Mouse (Mus musculus): ENCODE results near the gene Parp14. TPM values are rescaled to one million over a fixed set of nuclear protein-coding genes. Genes with fewer than 3 reads are reported as not detected.
A peak's percentile ranks its signal among the peaks of the same experiment; 100 is the strongest.

Parp14 gene
- polyA plus RNA-seq, 1 experiment from 2014 or later: 0.34 TPM

- H3K27ac ChIP-seq (replicated peaks): no peak overlapping the region
- peaks cover 29% of the 10 kb centered on the region for H3K27me3 ChIP-seq
- no peak overlapping the region for H3K4me3 ChIP-seq
- H3K4me1 ChIP-seq (replicated peaks): peaks cover 12% of the 10 kb centered on the region
- no peaks in the 10 kb centered on the region for H3K36me3 ChIP-seq
- H3K9me3 ChIP-seq: no peaks in the 10 kb centered on the region
- no peak for ATAC-seq (ENCODE audit: low FRiP score, low read depth)
- no peak overlapping the region for H3K4me2 ChIP-seq
- 84% methylated on average over 11 of the region's 11 CpGs for WGBS
- no peak overlapping the region for H3K9ac ChIP-seq
Measured at GRCm38 (mm10) chr16:35867726-35868125, 3.6 kb downstream of the Parp14 start.

- no peaks in the 10 kb centered on the region for H3K27me3 ChIP-seq
- no peak overlapping the region for H3K4me3 ChIP-seq
- no peak overlapping the region for H3K27ac ChIP-seq (replicated peaks)
- no peak for ATAC-seq (ENCODE audit: low FRiP score, low read depth)
- no peak overlapping the region for H3K4me2 ChIP-seq
- no peaks in the 10 kb centered on the region for H3K9me3 ChIP-seq
- 98% methylated on average over 1 of the region's 1 CpGs for WGBS
- H3K9ac ChIP-seq: no peak overlapping the region
- no peaks in the 10 kb centered on the region for H3K36me3 ChIP-seq
- no peaks in the 10 kb centered on the region for H3K4me1 ChIP-seq (replicated peaks)
Measured at GRCm38 (mm10) chr16:35862057-35862456, 9.3 kb downstream of the Parp14 start.

- Histone ChIP-seq H3K4me3 (no peak overlapping the region), H3K9me3 (no peaks in the 10 kb centered on the region), H3K4me1 (replicated peaks) (no peaks in the 10 kb centered on the region), H3K36me3 (no peaks in the 10 kb centered on the region), H3K4me2 (no peak overlapping the region), H3K27ac (replicated peaks) (no peak overlapping the region), H3K27me3 (no peaks in the 10 kb centered on the region), H3K9ac (no peak overlapping the region)
- ATAC-seq (ENCODE audit: low FRiP score, low read depth): no peak
- WGBS: 89% methylated on average over 16 of the region's 16 CpGs
Measured at GRCm38 (mm10) chr16:35860236-35860635, 11.1 kb downstream of the Parp14 start.

- Histone ChIP-seq H3K27ac (replicated peaks) (no peak overlapping the region), H3K27me3 (no peaks in the 10 kb centered on the region), H3K4me1 (replicated peaks) (no peaks in the 10 kb centered on the region), H3K4me2 (no peak overlapping the region), H3K9ac (no peak overlapping the region), H3K9me3 (no peaks in the 10 kb centered on the region), H3K4me3 (no peak overlapping the region), H3K36me3 (no peaks in the 10 kb centered on the region)
- WGBS: 95% methylated on average over 18 of the region's 18 CpGs
- no peak for ATAC-seq (ENCODE audit: low FRiP score, low read depth)
Measured at GRCm38 (mm10) chr16:35856766-35857165, 14.6 kb downstream of the Parp14 start.

GRCm38 (mm10) chr16:35855846-35856245, 15.5 kb downstream of the Parp14 start:
- H3K9me3 ChIP-seq: no peaks in the 10 kb centered on the region
- H3K4me2 ChIP-seq: no peak overlapping the region
- no peak for ATAC-seq (ENCODE audit: low FRiP score, low read depth)
- H3K27me3 ChIP-seq: no peaks in the 10 kb centered on the region
- H3K4me1 ChIP-seq (replicated peaks): no peaks in the 10 kb centered on the region
- H3K27ac ChIP-seq (replicated peaks): no peak overlapping the region
- WGBS: 86% methylated on average over 4 of the region's 4 CpGs
- no peaks in the 10 kb centered on the region for H3K36me3 ChIP-seq
- no peak overlapping the region for H3K9ac ChIP-seq
- no peak overlapping the region for H3K4me3 ChIP-seq

- Histone ChIP-seq H3K36me3 (no peaks in the 10 kb centered on the region), H3K27me3 (no peaks in the 10 kb centered on the region), H3K9ac (no peak overlapping the region), H3K4me1 (replicated peaks) (no peaks in the 10 kb centered on the region), H3K4me2 (no peak overlapping the region), H3K9me3 (no peaks in the 10 kb centered on the region), H3K27ac (replicated peaks) (no peak overlapping the region), H3K4me3 (no peak overlapping the region)
- no peak for ATAC-seq (ENCODE audit: low FRiP score, low read depth)
Measured at GRCm38 (mm10) chr16:35847138-35847537, 24.2 kb downstream of the Parp14 start.

GRCm38 (mm10) chr16:35839680-35840079, 31.7 kb downstream of the Parp14 start:
- H3K9ac ChIP-seq: no peak overlapping the region
- no peaks in the 10 kb centered on the region for H3K36me3 ChIP-seq
- H3K4me1 ChIP-seq (replicated peaks): no peaks in the 10 kb centered on the region
- no peaks in the 10 kb centered on the region for H3K27me3 ChIP-seq
- ATAC-seq (ENCODE audit: low FRiP score, low read depth): no peak
- 18% methylated on average over 1 of the region's 1 CpGs for WGBS
- H3K4me3 ChIP-seq: no peak overlapping the region
- H3K27ac ChIP-seq (replicated peaks): no peak overlapping the region
- H3K9me3 ChIP-seq: no peaks in the 10 kb centered on the region
- no peak overlapping the region for H3K4me2 ChIP-seq

- Histone ChIP-seq H3K27me3 (no peaks in the 10 kb centered on the region), H3K27ac (replicated peaks) (no peak overlapping the region), H3K4me2 (no peak overlapping the region), H3K4me3 (no peak overlapping the region), H3K9ac (no peak overlapping the region), H3K36me3 (no peaks in the 10 kb centered on the region), H3K9me3 (no peaks in the 10 kb centered on the region), H3K4me1 (replicated peaks) (no peaks in the 10 kb centered on the region)
- no peak for ATAC-seq (ENCODE audit: low FRiP score, low read depth)
- WGBS: 87% methylated on average over 8 of the region's 8 CpGs
Measured at GRCm38 (mm10) chr16:35834653-35835052, 36.7 kb downstream of the Parp14 start.

- no peak for ATAC-seq (ENCODE audit: low FRiP score, low read depth)
- Histone ChIP-seq H3K27me3 (no peaks in the 10 kb centered on the region), H3K4me2 (no peak overlapping the region), H3K4me3 (no peak overlapping the region), H3K4me1 (replicated peaks) (no peaks in the 10 kb centered on the region), H3K9me3 (no peaks in the 10 kb centered on the region), H3K36me3 (peaks cover under 1% of the 10 kb centered on the region), H3K9ac (no peak overlapping the region), H3K27ac (replicated peaks) (no peak overlapping the region)
- WGBS: 84% methylated on average over 3 of the region's 3 CpGs
Measured at GRCm38 (mm10) chr16:35832926-35833325, 38.4 kb downstream of the Parp14 start.

GRCm38 (mm10) chr16:35829999-35830398, 41.3 kb downstream of the Parp14 start:
- WGBS: 31% methylated on average over 7 of the region's 7 CpGs
- no peak overlapping the region for H3K4me3 ChIP-seq

GRCm38 (mm10) chr16:35817255-35818089, 53.9 kb downstream of the Parp14 start:
- 37% methylated on average over 13 of the region's 13 CpGs for WGBS
- Histone ChIP-seq H3K27me3 (no peaks in the 10 kb centered on the region), H3K36me3 (peaks cover 6% of the 10 kb centered on the region; the same call in 1 of the 2 replicates), H3K9me3 (no peaks in the 10 kb centered on the region), H3K27ac (replicated peaks) (no peak overlapping the region), H3K9ac (no peak overlapping the region), H3K4me2 (no peak overlapping the region), H3K4me1 (replicated peaks) (no peaks in the 10 kb centered on the region), H3K4me3 (no peak overlapping the region)
- peak; percentile 85 for ATAC-seq (ENCODE audit: low FRiP score, low read depth)

More at GRCm38 (mm10) chr16:35829999-35830398, 41.3 kb downstream of the Parp14 start:
- H3K9me3 ChIP-seq: no peaks in the 10 kb centered on the region
- no peak overlapping the region for H3K4me2 ChIP-seq
- H3K36me3 ChIP-seq: peaks cover 22% of the 10 kb centered on the region
- ATAC-seq (ENCODE audit: low FRiP score, low read depth): no peak
- H3K27me3 ChIP-seq: no peaks in the 10 kb centered on the region
- no peaks in the 10 kb centered on the region for H3K4me1 ChIP-seq (replicated peaks)
- no peak overlapping the region for H3K9ac ChIP-seq
- no peak overlapping the region for H3K27ac ChIP-seq (replicated peaks)

GRCm38 (mm10) chr16:35813119-35813518, 58.2 kb downstream of the Parp14 start:
- Histone ChIP-seq H3K4me1 (replicated peaks) (no peaks in the 10 kb centered on the region), H3K4me3 (no peak overlapping the region), H3K27me3 (no peaks in the 10 kb centered on the region), H3K9ac (no peak overlapping the region), H3K27ac (replicated peaks) (no peak overlapping the region), H3K4me2 (no peak overlapping the region), H3K36me3 (no peaks in the 10 kb centered on the region), H3K9me3 (no peaks in the 10 kb centered on the region)
- ATAC-seq (ENCODE audit: low FRiP score, low read depth): no peak
- 90% methylated on average over 3 of the region's 3 CpGs for WGBS

- no peak overlapping the region for H3K4me2 ChIP-seq
- no peak overlapping the region for H3K4me3 ChIP-seq
- no peak overlapping the region for H3K27ac ChIP-seq (replicated peaks)
- no peaks in the 10 kb centered on the region for H3K36me3 ChIP-seq
- H3K4me1 ChIP-seq (replicated peaks): no peaks in the 10 kb centered on the region
- no peak for ATAC-seq (ENCODE audit: low FRiP score, low read depth)
- no peaks in the 10 kb centered on the region for H3K9me3 ChIP-seq
- H3K9ac ChIP-seq: no peak overlapping the region
- no peaks in the 10 kb centered on the region for H3K27me3 ChIP-seq
- 92% methylated on average over 2 of the region's 2 CpGs for WGBS
Measured at GRCm38 (mm10) chr16:35808838-35809237, 62.5 kb downstream of the Parp14 start.
